Mouse (Mus musculus) MEL (cell line): Measurements from ENCODE around the gene Stx4a. TPM values are rescaled to one million over a fixed set of nuclear protein-coding genes. Genes with fewer than 3 reads are reported as not detected.

Experiments used
- DNase-seq: peaks from one replicate; pipeline ENCODE4 v3.0.0; 2011; ENCODE audit warnings: low read depth, low spot score
- H3K27ac ChIP-seq: 2 replicates; pipeline ENCODE4 v1.5.1; 2012; ENCODE audit warnings: low read depth, mild to moderate bottlenecking, control low read depth, low read length, moderate library complexity; ENCODE audit not compliant: control insufficient read depth
- H3K27me3 ChIP-seq, 2 experiments: fragments of 150-350 bp in 1 of 2; sonication (generic) in 1 of 2; 2 replicates each; pipeline ENCODE4 v1.6.1; 2012; ENCODE audit warnings: low read length in 2 of 2, mild to moderate bottlenecking in 2 of 2, improper control_type of control experiment in 1 of 2, moderate library complexity in 1 of 2; ENCODE audit not compliant: insufficient read depth in 2 of 2, control insufficient read depth in 1 of 2
- H3K36me3 ChIP-seq, 2 experiments: 2 replicates each; pipeline ENCODE4 v1.6.1; 2012 to 2014; ENCODE audit warnings: low read length in 2 of 2, improper control_type of control experiment in 1 of 2, inconsistent platforms in 1 of 2, mild to moderate bottlenecking in 1 of 2; ENCODE audit not compliant: insufficient read depth in 2 of 2, control insufficient read depth in 1 of 2
- H3K4me1 ChIP-seq, 2 experiments: fragments of 150-350 bp in 1 of 2; sonication (generic) in 1 of 2; 2 replicates each; pipeline ENCODE4 v1.6.1; 2012; ENCODE audit warnings: low read length in 2 of 2, improper control_type of control experiment in 1 of 2, mild to moderate bottlenecking in 1 of 2; ENCODE audit not compliant: insufficient read depth in 2 of 2, control insufficient read depth in 1 of 2
- H3K4me3 ChIP-seq, 2 experiments: fragments of 150-350 bp in 1 of 2; sonication (generic) in 1 of 2; 2 replicates each; pipeline ENCODE4 v1.5.1; 2012; ENCODE audit warnings: low read depth in 2 of 2, low read length in 2 of 2, mild to moderate bottlenecking in 2 of 2, moderate library complexity in 2 of 2, control low read depth in 1 of 2, improper control_type of control experiment in 1 of 2; ENCODE audit not compliant: control insufficient read depth in 1 of 2, insufficient read depth in 1 of 2
- H3K79me2 ChIP-seq: 2 replicates; pipeline ENCODE4 v1.6.1; 2012; ENCODE audit warnings: mild to moderate bottlenecking, low read length, moderate library complexity; ENCODE audit not compliant: control insufficient read depth, poor library complexity, insufficient read depth
- H3K9ac ChIP-seq: 2 replicates; pipeline ENCODE4 v1.6.1; 2012; ENCODE audit warnings: low read depth, mild to moderate bottlenecking, control low read depth, low read length, moderate library complexity; ENCODE audit not compliant: control insufficient read depth, poor library complexity, severe bottlenecking
- H3K9me3 ChIP-seq: fragments of 150-350 bp; sonication (generic); replicated peaks from 2 replicates; pipeline ENCODE4 v1.6.1; 2012; ENCODE audit warnings: mild to moderate bottlenecking, low read length, improper control_type of control experiment, moderate library complexity; ENCODE audit not compliant: insufficient read depth
- CHD1 ChIP-seq: IDR thresholded peaks from 2 replicates; pipeline ENCODE4 v1.6.1; 2012; ENCODE audit warnings: low read depth, mild to moderate bottlenecking, inconsistent platforms, low read length, improper control_type of control experiment
- CHD2 ChIP-seq: IDR thresholded peaks from 2 replicates; pipeline ENCODE4 v1.6.1; 2011; ENCODE audit warnings: low read length, improper control_type of control experiment
- E2F4 ChIP-seq: IDR thresholded peaks from 2 replicates; pipeline ENCODE4 v1.6.1; 2011; ENCODE audit warnings: low read depth, low read length, improper control_type of control experiment, borderline replicate concordance
- GATA1 ChIP-seq: IDR thresholded peaks from 2 replicates; pipeline ENCODE4 v1.6.1; 2011; ENCODE audit warnings: low read depth, low read length, improper control_type of control experiment
- MAFK ChIP-seq: IDR thresholded peaks from 2 replicates; pipeline ENCODE4 v1.6.1; 2011; ENCODE audit warnings: low read depth, mild to moderate bottlenecking, low read length, improper control_type of control experiment, borderline replicate concordance
- MAX ChIP-seq: IDR thresholded peaks from 2 replicates; pipeline ENCODE4 v1.6.1; 2011; ENCODE audit warnings: low read length, improper control_type of control experiment
- MAZ ChIP-seq: IDR thresholded peaks from 2 replicates; pipeline ENCODE4 v1.6.1; 2012; ENCODE audit warnings: low read depth, mild to moderate bottlenecking, inconsistent platforms, low read length, improper control_type of control experiment
- NELFE ChIP-seq: IDR thresholded peaks from 2 replicates; pipeline ENCODE4 v1.6.1; 2011; ENCODE audit warnings: low read depth, low read length, improper control_type of control experiment
- NRF1 ChIP-seq: IDR thresholded peaks from 2 replicates; pipeline ENCODE4 v1.6.1; 2014; ENCODE audit warnings: low read depth, mild to moderate bottlenecking, inconsistent platforms, low read length, improper control_type of control experiment, moderate library complexity; ENCODE audit not compliant: poor library complexity, insufficient read depth, severe bottlenecking
- POLR2A ChIP-seq, 2 experiments: IDR thresholded peaks; 2 replicates each; pipeline ENCODE4 v1.6.1; 2011 to 2012; ENCODE audit warnings: low read length in 2 of 2, mild to moderate bottlenecking in 2 of 2, control low read depth in 1 of 2, improper control_type of control experiment in 1 of 2, low read depth in 1 of 2, moderate library complexity in 1 of 2; ENCODE audit not compliant: control insufficient read depth in 1 of 2, insufficient read depth in 1 of 2, poor library complexity in 1 of 2
- POLR2AphosphoS2 ChIP-seq: IDR thresholded peaks from 2 replicates; pipeline ENCODE4 v1.6.1; 2011; ENCODE audit warnings: low read length, improper control_type of control experiment
- RAD21 ChIP-seq: IDR thresholded peaks from 2 replicates; pipeline ENCODE4 v1.6.1; 2011; ENCODE audit warnings: mild to moderate bottlenecking, low read depth, low read length, improper control_type of control experiment
- RCOR1 ChIP-seq: IDR thresholded peaks from 2 replicates; pipeline ENCODE4 v1.6.1; 2012; ENCODE audit warnings: low read depth, mild to moderate bottlenecking, inconsistent platforms, low read length, improper control_type of control experiment
- TAL1 ChIP-seq: IDR thresholded peaks from 2 replicates; pipeline ENCODE4 v1.6.1; 2012; ENCODE audit warnings: mild to moderate bottlenecking, inconsistent platforms, low read length, moderate library complexity, mixed read lengths
- USF1 ChIP-seq: IDR thresholded peaks from 2 replicates; pipeline ENCODE4 v1.6.1; 2014; ENCODE audit warnings: low read depth, mild to moderate bottlenecking, inconsistent platforms, low read length, improper control_type of control experiment, moderate library complexity
- ZC3H11A ChIP-seq: IDR thresholded peaks from 2 replicates; pipeline ENCODE4 v1.6.1; 2012; ENCODE audit warnings: low read depth, mild to moderate bottlenecking, inconsistent platforms, low read length, improper control_type of control experiment
- ZMIZ1 ChIP-seq: IDR thresholded peaks from 2 replicates; pipeline ENCODE4 v1.6.1; 2012; ENCODE audit warnings: low read depth, mild to moderate bottlenecking, inconsistent platforms, low read length, improper control_type of control experiment, moderate library complexity
- ZNF384 ChIP-seq: IDR thresholded peaks from 2 replicates; pipeline ENCODE4 v1.6.1; 2012; ENCODE audit warnings: low read depth, mild to moderate bottlenecking, inconsistent platforms, low read length, improper control_type of control experiment
- polyA plus RNA-seq, 2 experiments: library from polyadenylated mRNA; stranded (reverse) in 1 of 2; unstranded in 1 of 2; fragments of >175 nt in 1 of 2; fragments of >200 nt in 1 of 2; gene quantifications; 2 replicates each; pipeline versions ENCODE4 v1.2.1 to v1.2.4; 2012; ENCODE audit warnings: low replicate concordance in 2 of 2, low read depth in 1 of 2; ENCODE audit not compliant: insufficient read length in 2 of 2, insufficient read depth in 1 of 2, missing spikeins in 1 of 2
- total RNA-seq: library from RNA; depleted of rRNA; stranded (reverse); fragments of 300-350 nt; gene quantifications from 2 replicates; pipeline ENCODE4 v1.2.3, GENCODE M21; 2012

The Stx4a gene
- total and polyA plus RNA-seq, 3 experiments = 47.8 to 121 TPM; not detected in 1

- no peak for TF ChIP-seq MAFK
- TF ChIP-seq NRF1 = no peak
These were observed 56.3 kb downstream of the Stx4a start (continued) for GRCm38 (mm10) chr7:127880431-127880830.

GRCm38 (mm10) chr7:127885951-127886350 is 61.9 kb downstream of the Stx4a start:
- Histone ChIP-seq H3K9ac (no peak overlapping the region), H3K9me3 (no peaks in the 10 kb centered on the region), H3K27ac (no peak overlapping the region), H3K4me3 (no peak overlapping the region), H3K36me3 (peaks cover 14 to 32% of the 10 kb centered on the region in 2 experiments; a peak in 3 of 4 replicates), H3K27me3 (no peaks in the 10 kb centered on the region), H3K79me2 (peaks cover 28% of the 10 kb centered on the region), H3K4me1 (peaks cover 16 to 31% of the 10 kb centered on the region in 2 experiments)
- no peak for DNase-seq
- no peak for TF ChIP-seq E2F4
- TF ChIP-seq RAD21 = no peak
- TF ChIP-seq TAL1 = no peak
- no peak for TF ChIP-seq ZNF384
- TF ChIP-seq CHD2 = no peak

GRCm38 (mm10) chr7:127886551-127886950 is 62.5 kb downstream of the Stx4a start:
- peaks cover 16 to 31% of the 10 kb centered on the region in 2 experiments for H3K4me1 ChIP-seq
- H3K4me3 ChIP-seq = no peak overlapping the region
- no peak overlapping the region for H3K27ac ChIP-seq
- peaks cover 14 to 32% of the 10 kb centered on the region in 2 experiments; a peak in 3 of 4 replicates for H3K36me3 ChIP-seq
- no peaks in the 10 kb centered on the region for H3K27me3 ChIP-seq
- TF ChIP-seq POLR2A (IDR thresholded peaks at IDR 0.05; ENCODE audit: control insufficient read depth in 1 of 2, insufficient read depth in 1 of 2, low read depth in 1 of 2, low read length in 2 of 2, poor library complexity in 1 of 2) (no peak), ZMIZ1 (no peak), ZNF384 (no peak), ZC3H11A (no peak), POLR2AphosphoS2 (no peak), MAX (no peak), MAZ (no peak), RCOR1 (no peak)
- no peak for DNase-seq
- no peaks in the 10 kb centered on the region for H3K9me3 ChIP-seq
- no peak overlapping the region for H3K9ac ChIP-seq
- peaks cover 22% of the 10 kb centered on the region for H3K79me2 ChIP-seq

GRCm38 (mm10) chr7:127887191-127887590 is 63.1 kb downstream of the Stx4a start:
- H3K36me3 ChIP-seq = peaks cover 14 to 32% of the 10 kb centered on the region in 2 experiments; a peak in 3 of 4 replicates
- TF ChIP-seq CHD1 = no peak
- no peak for TF ChIP-seq NELFE
- no peak for TF ChIP-seq GATA1
- TF ChIP-seq USF1 = no peak
- TF ChIP-seq, all 39 proteins: peak for 0
- no peak overlapping the region for H3K4me3 ChIP-seq

More at GRCm38 (mm10) chr7:127887191-127887590, 63.1 kb downstream of the Stx4a start:
- no peaks in the 10 kb centered on the region for H3K27me3 ChIP-seq
- no peaks in the 10 kb centered on the region for H3K9me3 ChIP-seq
- DNase-seq = no peak
- peaks cover 19% of the 10 kb centered on the region for H3K79me2 ChIP-seq
- H3K27ac ChIP-seq = no peak overlapping the region
- peaks cover 16 to 31% of the 10 kb centered on the region in 2 experiments for H3K4me1 ChIP-seq
- no peak overlapping the region for H3K9ac ChIP-seq
